Mouse (Mus musculus): ENCODE measurements around the gene Fbxl8.

- no peak for TF ChIP-seq CTCF (IDR thresholded peaks at IDR 0.05)
- TF ChIP-seq POLR2A (IDR thresholded peaks at IDR 0.05; ENCODE audit: insufficient read depth, low read depth, low read length): no peak
Measured at GRCm38 (mm10) chr8:105281821-105282220, 17.4 kb downstream of the Fbxl8 start.
